Mouse (Mus musculus) ES-Bruce4 (cell line): ENCODE data around the gene Cd52. TPM values are rescaled to one million over a fixed set of nuclear protein-coding genes. Genes with fewer than 3 reads are reported as not detected.
"Not testable (repeated sequence)": the region's sequence is repeated elsewhere in the genome, so short reads cannot be mapped to it uniquely, and the experiment has no call there.

Experiments used
- H3K27ac ChIP-seq: 2 replicates; pipeline ENCODE4 v1.5.1; 2012; ENCODE audit warnings: low read length, inconsistent platforms; ENCODE audit not compliant: insufficient read depth
- H3K27me3 ChIP-seq: 2 replicates; pipeline ENCODE4 v1.6.1; 2012; ENCODE audit warnings: mild to moderate bottlenecking, low read length, inconsistent platforms; ENCODE audit not compliant: control insufficient read depth, poor library complexity, insufficient read depth, severe bottlenecking
- H3K36me3 ChIP-seq: 2 replicates; pipeline ENCODE4 v1.6.1; 2012; ENCODE audit warnings: inconsistent platforms, mild to moderate bottlenecking, low read length, moderate library complexity; ENCODE audit not compliant: control insufficient read depth, poor library complexity, insufficient read depth, severe bottlenecking
- H3K4me1 ChIP-seq: one replicate; pipeline ENCODE4 v1.8.1; 2011; ENCODE audit warnings: low read length; ENCODE audit not compliant: control insufficient read depth, insufficient read depth
- H3K4me3 ChIP-seq: 2 replicates; pipeline ENCODE4 v1.5.1; 2011; ENCODE audit warnings: low read depth, mild to moderate bottlenecking, low read length
- H3K9ac ChIP-seq: 2 replicates; pipeline ENCODE4 v1.6.1; 2012; ENCODE audit warnings: low read depth, mild to moderate bottlenecking, inconsistent platforms; ENCODE audit not compliant: poor library complexity, severe bottlenecking
- H3K9me3 ChIP-seq: replicated peaks from 2 replicates; pipeline ENCODE4 v1.6.1; 2012; ENCODE audit warnings: mild to moderate bottlenecking, low read length, inconsistent platforms; ENCODE audit not compliant: control insufficient read depth, poor library complexity, insufficient read depth, severe bottlenecking
- CTCF ChIP-seq: IDR thresholded peaks from one replicate; pipeline ENCODE4 v1.8.1; 2011; ENCODE audit warnings: low read depth, low read length
- EP300 ChIP-seq: IDR thresholded peaks from 2 replicates; pipeline ENCODE4 v1.6.1; 2011; ENCODE audit warnings: low read depth, low read length; ENCODE audit not compliant: insufficient read depth
- POLR2A ChIP-seq: IDR thresholded peaks from one replicate; pipeline ENCODE4 v1.8.1; 2011; ENCODE audit warnings: low read length; ENCODE audit not compliant: insufficient read depth
- polyA plus RNA-seq: library from polyadenylated mRNA; stranded (reverse); fragments of >200 nt; gene quantifications from 2 replicates; pipeline ENCODE4 v1.2.4, GENCODE M21; 2011; ENCODE audit warnings: low read depth; ENCODE audit not compliant: missing spikeins, insufficient read depth, insufficient read length

The Cd52 gene
- polyA plus RNA-seq, result not detected in 2 replicates

DNA sequence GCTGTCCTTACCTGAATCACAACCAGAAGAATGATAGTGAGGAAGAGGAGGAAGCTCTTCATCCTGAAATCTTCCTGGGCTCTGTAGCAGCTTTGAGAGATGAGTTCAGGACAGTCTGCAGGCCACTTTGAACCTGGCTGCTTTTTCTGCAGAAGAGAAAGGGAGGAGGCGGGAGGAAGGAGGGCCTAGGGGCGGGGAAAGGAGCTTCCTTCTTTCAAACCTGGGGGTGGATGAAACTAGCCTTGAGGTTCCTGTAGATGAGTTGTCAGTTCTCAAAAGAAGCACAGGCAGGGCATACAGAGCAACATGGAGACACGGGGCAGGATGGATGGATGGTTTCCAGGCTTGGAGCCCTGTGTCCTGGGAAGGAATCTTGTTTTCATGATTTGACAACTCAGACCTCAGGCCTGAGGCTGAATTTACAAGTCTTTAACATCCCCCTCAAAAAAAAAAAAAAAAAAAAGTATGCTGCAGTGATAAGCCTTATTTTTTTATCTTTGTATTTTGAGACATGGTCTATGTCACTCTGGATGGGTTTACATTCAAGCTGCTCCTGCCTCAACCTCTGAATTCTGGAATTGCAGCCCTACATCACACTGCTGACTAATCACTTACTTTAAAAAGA is at the start of gene Cd52:
Cd52 (minus strand) TSS at position 160 of the 625 bp plus-strand sequence.
- no peaks in the 10 kb centered on the region for H3K27me3 ChIP-seq

DNA sequence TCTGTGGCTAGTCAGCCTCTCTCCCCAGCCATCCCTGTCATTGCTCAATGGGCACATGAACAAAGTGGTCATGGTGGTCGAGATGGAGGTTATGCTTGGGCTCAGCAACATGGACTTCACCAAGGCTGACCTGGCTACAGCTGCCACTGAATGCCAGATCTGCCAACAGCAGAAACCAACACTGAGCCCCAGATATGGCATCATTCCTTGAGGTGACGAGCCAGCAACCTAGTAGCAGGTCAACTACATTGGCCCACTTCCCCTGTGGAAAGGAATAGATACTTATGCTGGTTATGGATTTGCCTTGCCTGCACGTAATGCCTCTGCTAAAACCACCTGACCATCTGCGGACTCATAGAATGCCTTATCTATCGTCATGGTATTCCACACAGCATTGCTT is 49.4 kb upstream of the Cd52 start:
- not testable (repeated sequence) for H3K9me3 ChIP-seq, H3K4me3 ChIP-seq, H3K27me3 ChIP-seq, H3K27ac ChIP-seq, H3K9ac ChIP-seq, H3K4me1 ChIP-seq
- H3K36me3 ChIP-seq, result peaks cover 18% of the 10 kb centered on the region

More for the DNA sequence above, at the start of gene Cd52:
- H3K4me3 ChIP-seq, result no peak within 1 kb of the TSS
- no peaks in the 10 kb centered on the region for H3K9me3 ChIP-seq
- H3K36me3 ChIP-seq, result no peaks in the 10 kb centered on the region
- TF ChIP-seq EP300 (no peak), POLR2A (no peak), CTCF (no peak)
- H3K9ac ChIP-seq, result no peak within 1 kb of the TSS
- H3K4me1 ChIP-seq, result peaks cover 2% of the 10 kb centered on the region
- H3K27ac ChIP-seq, result no peak within 1 kb of the TSS

DNA sequence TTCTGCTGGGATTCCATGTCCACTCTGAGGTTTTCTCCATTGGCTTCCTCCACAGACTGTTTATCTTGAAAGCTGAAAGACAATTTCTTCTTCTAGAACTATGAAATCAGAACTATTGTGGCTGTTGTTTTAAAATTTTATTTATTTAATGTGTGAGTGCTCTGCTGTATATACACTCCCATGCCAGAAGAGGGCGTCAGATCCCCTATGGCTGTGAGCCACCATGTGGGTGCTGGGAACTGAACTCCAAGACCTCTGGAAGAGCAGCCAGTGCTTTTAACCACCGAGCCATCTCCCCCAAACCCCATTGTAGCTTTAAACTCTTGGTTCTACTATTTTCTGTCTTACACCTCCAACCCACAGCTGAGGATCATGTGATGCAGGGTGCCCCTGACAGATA is 44.0 kb upstream of the Cd52 start:
- no peak overlapping the region for H3K27ac ChIP-seq
- H3K27me3 ChIP-seq, result no peaks in the 10 kb centered on the region
- H3K9me3 ChIP-seq, result no peaks in the 10 kb centered on the region
- H3K4me1 ChIP-seq, result no peaks in the 10 kb centered on the region
- TF ChIP-seq CTCF (peak; percentile 44), EP300 (no peak)
- peaks cover 7% of the 10 kb centered on the region for H3K36me3 ChIP-seq
- no peak overlapping the region for H3K9ac ChIP-seq
- H3K4me3 ChIP-seq, result no peak overlapping the region

DNA sequence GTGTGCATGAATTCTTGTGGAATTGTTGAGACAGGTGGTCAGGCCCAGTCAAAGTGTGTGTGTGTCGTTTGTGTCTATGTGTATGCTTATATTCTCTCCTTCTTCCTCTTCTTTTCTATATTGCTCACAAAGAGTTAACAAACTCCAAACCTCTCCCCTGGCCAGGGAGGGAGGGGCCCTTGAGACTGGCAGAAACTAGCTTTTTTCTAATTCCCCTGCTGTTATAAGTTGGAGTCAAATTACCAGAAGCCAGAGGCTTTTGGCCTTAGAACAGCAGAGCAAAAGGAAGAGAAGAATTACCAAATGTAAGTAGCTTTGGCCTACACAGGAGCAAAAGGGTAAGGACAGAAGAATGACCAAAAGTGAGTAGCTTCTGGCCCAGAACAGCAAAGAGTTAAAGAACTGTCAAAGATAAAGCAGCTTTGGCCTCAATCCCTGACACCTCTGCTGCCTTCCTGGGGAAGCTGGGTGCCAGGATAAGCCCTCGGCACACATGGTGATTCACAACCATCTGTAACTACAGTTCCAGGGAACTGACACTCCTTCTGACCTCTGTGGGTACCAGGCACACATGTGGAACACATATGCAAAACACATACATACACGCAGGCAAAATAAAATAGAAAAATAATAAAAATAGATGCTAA is 41.5 kb upstream of the Cd52 start:
- TF ChIP-seq EP300 (no peak), POLR2A (no peak), CTCF (no peak)
- H3K4me1 ChIP-seq, result no peaks in the 10 kb centered on the region
- H3K36me3 ChIP-seq, result peaks cover 12% of the 10 kb centered on the region
- H3K27ac ChIP-seq, result no peak overlapping the region
- H3K9ac ChIP-seq, result no peak overlapping the region
- H3K4me3 ChIP-seq, result no peak overlapping the region
- H3K9me3 ChIP-seq, result no peaks in the 10 kb centered on the region
- no peaks in the 10 kb centered on the region for H3K27me3 ChIP-seq

DNA sequence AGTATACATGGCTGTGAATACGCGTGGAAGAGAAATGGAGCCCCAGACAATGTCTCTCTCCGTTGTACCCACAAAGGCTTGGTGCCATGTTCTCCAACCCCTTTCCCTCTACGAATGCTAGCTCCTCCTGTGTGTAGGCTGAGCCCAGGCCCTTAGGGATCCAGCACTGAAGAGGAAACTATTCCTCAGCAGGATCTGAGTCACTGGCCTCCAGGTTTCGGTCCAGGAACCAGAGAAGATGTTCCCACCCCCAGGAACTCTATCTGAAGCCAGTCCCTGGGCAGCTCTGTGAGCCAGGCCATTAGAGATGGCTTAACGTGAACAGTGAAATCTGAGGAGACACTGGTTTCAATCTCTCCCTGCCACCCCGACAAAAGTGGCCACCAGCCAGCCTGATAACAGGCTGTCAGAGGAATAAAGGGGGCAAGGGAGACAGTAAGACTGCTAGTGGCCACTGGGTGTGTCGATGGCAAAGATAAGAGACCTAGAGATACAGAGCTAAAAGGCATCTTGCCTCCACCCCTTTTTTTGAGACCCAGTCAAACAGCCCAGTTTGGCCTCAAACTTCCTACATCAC is 37.7 kb upstream of the Cd52 start:
- no peaks in the 10 kb centered on the region for H3K9me3 ChIP-seq
- H3K4me1 ChIP-seq, result no peaks in the 10 kb centered on the region
- H3K36me3 ChIP-seq, result peaks cover 18% of the 10 kb centered on the region
- H3K9ac ChIP-seq, result no peak overlapping the region
- H3K27me3 ChIP-seq, result no peaks in the 10 kb centered on the region
- H3K27ac ChIP-seq, result no peak overlapping the region
- H3K4me3 ChIP-seq, result no peak overlapping the region
- TF ChIP-seq CTCF, result no peak
- no peak for TF ChIP-seq POLR2A

DNA sequence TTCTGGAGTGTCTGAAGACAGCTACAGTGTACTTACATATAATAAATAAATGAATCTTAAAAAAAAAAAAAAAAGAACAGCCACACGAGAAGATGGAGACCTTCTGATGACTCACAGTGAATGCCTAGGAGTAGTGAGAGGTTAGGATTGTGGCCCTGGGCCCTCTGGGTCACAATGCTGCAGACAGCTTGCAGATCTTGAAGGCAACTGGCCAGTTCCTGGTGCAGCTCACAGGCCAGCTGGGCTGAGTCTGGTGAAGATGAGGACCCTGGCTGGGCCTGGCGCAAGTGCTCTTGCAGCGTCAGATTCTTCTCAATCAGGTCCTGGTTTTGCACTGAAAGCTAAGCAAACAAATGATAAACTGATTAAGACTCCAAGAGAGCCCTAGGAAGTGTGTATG is 37.2 kb upstream of the Cd52 start:
- H3K36me3 ChIP-seq, result peaks cover 18% of the 10 kb centered on the region
- H3K27ac ChIP-seq, result no peak overlapping the region
- TF ChIP-seq EP300 (no peak), POLR2A (no peak), CTCF (no peak)
- no peaks in the 10 kb centered on the region for H3K27me3 ChIP-seq
- no peaks in the 10 kb centered on the region for H3K4me1 ChIP-seq
- no peaks in the 10 kb centered on the region for H3K9me3 ChIP-seq
- H3K9ac ChIP-seq, result no peak overlapping the region
- H3K4me3 ChIP-seq, result no peak overlapping the region
